Mouse (Mus musculus): ENCODE measurements around the gene Tmem218. TPM values are rescaled to one million over a fixed set of nuclear protein-coding genes. Genes with fewer than 3 reads are reported as not detected.

Tmem218 gene
- polyA plus RNA-seq, 1 experiment from 2014 or later = 10.4 TPM

DNA sequence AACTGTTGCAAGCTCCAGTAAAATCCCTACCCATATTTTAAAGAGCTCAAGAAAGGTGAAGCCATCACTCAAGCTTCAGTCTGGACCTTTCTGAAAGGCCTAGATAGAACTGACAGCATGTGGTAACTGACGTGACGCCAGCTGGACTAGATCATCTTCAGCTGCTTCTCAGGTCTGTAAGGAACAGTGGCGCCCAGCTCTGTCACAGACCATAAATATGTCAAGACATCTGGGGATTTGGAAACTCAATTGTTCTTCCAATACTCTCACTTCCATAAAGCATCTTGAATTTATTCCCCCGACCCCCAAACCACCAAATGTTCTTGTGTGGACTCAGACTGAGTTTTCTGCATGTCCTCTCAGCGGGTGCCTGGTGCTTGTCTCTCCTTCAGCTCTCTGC is 7.6 kb upstream of the Tmem218 start:
- H3K36me3 ChIP-seq = no peaks in the 10 kb centered on the region
- H3K4me1 ChIP-seq = no peaks in the 10 kb centered on the region
- 73% methylated on average over 5 of the region's 5 CpGs for WGBS
- no peaks in the 10 kb centered on the region for H3K27me3 ChIP-seq (ENCODE audit: low read depth, poor library complexity, severe bottlenecking)
- no peak overlapping the region for H3K4me3 ChIP-seq
- no peak for DNase-seq (ENCODE audit: low spot score)
- H3K27ac ChIP-seq = no peak overlapping the region
- H3K9me3 ChIP-seq (replicated peaks) = no peaks in the 10 kb centered on the region

GRCm38 (mm10) chr9:37203884-37204283 is 4.1 kb upstream of the Tmem218 start:
- DNase-seq (ENCODE audit: low spot score) = no peak
- no peak overlapping the region for H3K27ac ChIP-seq
- no peaks in the 10 kb centered on the region for H3K27me3 ChIP-seq (ENCODE audit: low read depth, poor library complexity, severe bottlenecking)
- peaks cover 4% of the 10 kb centered on the region; the same call in 1 of the 2 replicates for H3K4me1 ChIP-seq
- no peak overlapping the region for H3K4me3 ChIP-seq
- 70% methylated on average over 5 of the region's 5 CpGs for WGBS
- no peaks in the 10 kb centered on the region for H3K36me3 ChIP-seq
- no peaks in the 10 kb centered on the region for H3K9me3 ChIP-seq (replicated peaks)

DNA sequence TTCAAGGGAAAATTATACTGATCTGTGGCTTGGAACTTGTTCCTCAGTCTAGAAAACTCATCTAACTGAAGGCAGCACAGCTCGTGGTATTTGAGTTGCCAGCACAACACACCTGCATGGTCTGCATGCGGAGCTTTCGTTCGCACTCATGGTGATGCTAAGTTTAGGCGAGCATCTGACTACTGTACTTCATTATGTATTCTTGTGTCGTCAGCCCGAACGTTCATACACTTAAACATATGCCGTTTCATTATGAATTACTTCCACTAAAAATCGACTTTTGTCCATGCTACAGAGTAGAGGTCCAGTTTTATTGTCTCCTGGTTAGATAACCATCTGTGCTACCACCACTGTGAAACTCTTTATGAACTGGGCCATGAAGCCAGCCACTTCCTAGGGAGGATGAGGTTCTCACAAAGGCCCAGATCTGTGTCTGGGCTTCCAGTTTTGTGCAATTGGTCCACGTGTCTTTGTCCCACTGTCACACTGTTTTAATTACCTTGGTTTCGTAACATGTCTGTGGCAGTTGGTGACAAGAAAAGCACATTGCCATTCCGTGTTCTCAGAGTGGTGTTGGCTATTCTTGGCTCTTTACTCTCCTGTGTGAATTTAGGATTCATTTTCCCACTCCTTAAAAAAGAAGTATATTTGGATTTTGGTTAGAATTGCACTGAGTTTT is 5.2 kb downstream of the Tmem218 start:
- 91% methylated on average over 13 of the region's 13 CpGs for WGBS
- Histone ChIP-seq H3K9me3 (replicated peaks) (no peaks in the 10 kb centered on the region), H3K4me3 (no peak overlapping the region), H3K27me3 (ENCODE audit: low read depth, poor library complexity, severe bottlenecking) (no peaks in the 10 kb centered on the region), H3K4me1 (no peaks in the 10 kb centered on the region), H3K36me3 (no peaks in the 10 kb centered on the region), H3K27ac (no peak overlapping the region)
- no peak for DNase-seq (ENCODE audit: low spot score)

- no peak for DNase-seq (ENCODE audit: low spot score)
- H3K9me3 ChIP-seq (replicated peaks) = no peaks in the 10 kb centered on the region
- 89% methylated on average over 9 of the region's 9 CpGs for WGBS
Observed at GRCm38 (mm10) chr9:37214327-37215060, 6.5 kb downstream of the Tmem218 start.

DNA sequence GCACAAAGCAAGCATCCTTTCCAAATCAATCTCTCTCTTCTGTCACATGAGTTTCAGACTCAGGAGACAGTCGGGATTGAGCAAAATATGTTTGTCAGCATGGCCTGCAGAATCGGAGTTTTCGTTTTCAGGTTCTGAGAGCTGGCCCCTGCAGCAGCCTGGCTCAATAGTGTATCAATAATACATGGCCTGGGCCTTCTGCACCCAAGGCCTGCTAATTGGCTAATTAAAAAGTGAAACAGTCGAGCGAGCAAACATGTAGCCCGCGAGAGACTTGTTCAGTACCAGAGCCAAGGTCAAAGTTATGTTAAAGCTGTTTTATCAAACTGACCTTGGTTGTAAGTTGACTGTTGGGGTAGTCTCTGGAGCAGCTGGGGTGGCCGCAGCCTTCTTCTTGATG is 12.7 kb downstream of the Tmem218 start:
- Histone ChIP-seq H3K4me1 (no peaks in the 10 kb centered on the region), H3K36me3 (no peaks in the 10 kb centered on the region), H3K27ac (no peak overlapping the region), H3K27me3 (ENCODE audit: low read depth, poor library complexity, severe bottlenecking) (no peaks in the 10 kb centered on the region), H3K9me3 (replicated peaks) (no peaks in the 10 kb centered on the region), H3K4me3 (no peak overlapping the region)
- 92% methylated on average over 8 of the region's 8 CpGs for WGBS
- no peak for DNase-seq (ENCODE audit: low spot score)

More at GRCm38 (mm10) chr9:37214327-37215060, 6.5 kb downstream of the Tmem218 start:
- Histone ChIP-seq H3K4me1 (no peaks in the 10 kb centered on the region), H3K36me3 (no peaks in the 10 kb centered on the region), H3K27ac (no peak overlapping the region), H3K4me3 (no peak overlapping the region), H3K27me3 (ENCODE audit: low read depth, poor library complexity, severe bottlenecking) (no peaks in the 10 kb centered on the region)

- H3K4me1 ChIP-seq = peaks cover 7% of the 10 kb centered on the region; the same call in 1 of the 2 replicates
- peaks cover 15% of the 10 kb centered on the region for H3K27me3 ChIP-seq (ENCODE audit: low read depth, poor library complexity, severe bottlenecking)
- DNase-seq (ENCODE audit: low spot score) = no peak
- H3K9me3 ChIP-seq (replicated peaks) = no peaks in the 10 kb centered on the region
- H3K4me3 ChIP-seq = no peak overlapping the region
- H3K36me3 ChIP-seq = no peaks in the 10 kb centered on the region
- no peak overlapping the region for H3K27ac ChIP-seq
- WGBS = 95% methylated on average over 1 of the region's 1 CpGs
Observed at GRCm38 (mm10) chr9:37225581-37225980, 17.6 kb downstream of the Tmem218 start.

DNA sequence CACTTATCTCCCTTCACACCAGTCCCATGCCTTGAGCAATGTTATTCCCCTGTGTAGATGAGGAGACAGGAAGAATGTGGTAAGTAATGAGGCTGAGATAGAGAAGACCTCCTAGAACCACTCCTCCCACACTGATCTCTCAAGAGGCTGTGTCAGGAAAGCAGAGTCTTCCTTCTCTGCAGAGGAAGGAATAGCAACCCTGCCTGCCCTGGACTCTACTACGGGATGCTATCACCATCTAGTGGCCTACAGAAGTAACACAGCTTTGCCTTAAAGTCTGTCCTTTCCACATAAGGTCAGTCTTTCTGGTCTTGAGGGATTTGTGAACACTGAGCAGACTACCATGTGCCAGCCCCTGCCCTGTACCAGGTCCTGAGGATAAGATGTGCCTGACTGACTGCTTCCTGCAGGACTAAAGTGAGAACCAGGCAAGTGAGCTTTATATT is 21.9 kb downstream of the Tmem218 start:
- H3K27ac ChIP-seq = no peak overlapping the region
- 0% methylated on average over 1 of the region's 1 CpGs for WGBS
- H3K36me3 ChIP-seq = no peaks in the 10 kb centered on the region
- no peak overlapping the region for H3K4me3 ChIP-seq
- peak; percentile 61 for DNase-seq (ENCODE audit: low spot score)
- no peaks in the 10 kb centered on the region for H3K9me3 ChIP-seq (replicated peaks)
- H3K27me3 ChIP-seq (ENCODE audit: low read depth, poor library complexity, severe bottlenecking) = peaks cover 33% of the 10 kb centered on the region
- peaks cover 17% of the 10 kb centered on the region for H3K4me1 ChIP-seq

DNA sequence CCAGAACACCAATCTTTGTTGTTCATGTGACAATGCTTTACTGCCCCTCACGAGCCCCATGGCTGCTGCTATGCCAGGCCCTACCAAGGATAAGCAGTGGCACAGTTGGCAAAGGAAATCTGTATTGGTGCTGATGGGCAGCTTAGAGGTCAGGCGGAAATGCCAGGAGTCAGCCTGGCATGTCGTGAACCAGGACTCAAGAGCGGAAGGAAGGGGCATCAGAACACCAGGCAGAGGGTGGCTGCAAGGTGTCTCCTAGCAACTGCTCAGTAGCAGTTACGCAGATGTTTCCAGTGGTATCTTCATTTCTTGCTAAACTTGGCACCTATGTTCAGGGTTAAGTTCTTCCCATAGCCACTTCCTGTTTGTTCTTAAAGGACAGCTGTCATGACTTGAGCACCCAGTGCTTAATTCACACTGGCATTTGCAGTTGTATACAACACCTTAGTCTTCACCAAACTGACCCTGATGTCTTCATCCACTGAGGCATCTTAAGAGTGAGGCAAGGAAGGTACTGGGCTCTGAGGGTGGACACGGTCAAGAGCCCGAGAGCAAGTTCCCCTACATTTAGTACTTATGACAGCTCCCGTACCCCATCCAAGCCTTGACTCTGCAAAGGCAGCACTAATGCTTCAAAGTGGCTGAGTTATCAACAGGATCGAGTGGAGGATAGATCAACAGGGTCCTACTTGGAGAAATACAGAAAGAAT is 22.6 kb downstream of the Tmem218 start:
- Histone ChIP-seq H3K9me3 (replicated peaks) (no peaks in the 10 kb centered on the region), H3K36me3 (no peaks in the 10 kb centered on the region), H3K27me3 (ENCODE audit: low read depth, poor library complexity, severe bottlenecking) (peaks cover 33% of the 10 kb centered on the region), H3K4me3 (no peak overlapping the region), H3K27ac (no peak overlapping the region), H3K4me1 (peaks cover 17% of the 10 kb centered on the region)
- 91% methylated on average over 9 of the region's 9 CpGs for WGBS
- DNase-seq (ENCODE audit: low spot score) = no peak

DNA sequence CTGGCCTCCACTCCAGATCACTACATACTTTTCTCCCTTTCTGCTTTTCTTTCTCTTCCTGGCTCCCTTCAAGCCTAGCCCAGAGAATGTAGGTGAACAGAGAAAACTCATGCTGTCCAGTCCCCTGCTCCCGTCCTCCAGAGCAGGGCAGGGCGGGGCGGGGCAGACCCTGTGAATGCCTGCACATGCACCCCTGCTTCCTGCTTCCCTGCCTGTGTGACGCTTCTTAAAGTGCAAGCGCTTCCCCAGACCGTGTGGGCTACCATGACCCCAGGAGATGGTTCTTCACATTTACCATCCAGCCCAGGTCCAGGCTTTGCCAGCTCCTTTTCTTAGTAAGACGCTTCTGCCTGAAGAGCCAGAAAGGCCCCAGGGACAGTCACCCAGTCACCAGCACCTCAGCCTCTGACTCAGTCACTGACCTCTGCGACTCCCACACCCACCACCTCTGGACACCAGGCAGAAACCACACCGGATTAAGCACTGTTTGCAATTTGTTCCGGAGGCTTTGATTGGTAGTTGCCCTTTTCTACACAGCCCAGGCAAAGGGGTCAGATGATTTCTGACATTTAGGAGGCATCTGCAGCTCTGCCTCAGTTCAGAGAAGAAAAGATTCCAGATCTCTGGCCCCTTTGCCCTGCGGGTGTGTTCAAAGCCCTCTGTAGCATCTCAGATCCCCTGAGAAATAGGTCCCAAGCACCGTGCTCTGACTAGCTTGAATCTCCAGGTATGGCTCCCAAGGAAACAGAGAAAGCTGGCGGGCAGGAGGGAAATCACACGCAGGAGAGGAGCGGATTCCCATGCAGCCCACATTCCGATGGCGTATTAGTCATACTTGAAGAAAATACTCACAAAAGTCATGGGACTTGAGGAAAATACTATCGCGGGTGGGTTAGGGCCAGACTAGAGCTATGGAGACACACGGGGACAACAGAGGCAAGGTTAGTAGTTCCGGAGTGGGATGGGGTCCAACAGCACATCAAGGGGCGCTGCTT is 24.5 kb downstream of the Tmem218 start:
- no peak overlapping the region for H3K27ac ChIP-seq
- H3K4me1 ChIP-seq = peaks cover 17% of the 10 kb centered on the region
- no peaks in the 10 kb centered on the region for H3K36me3 ChIP-seq
- WGBS = 62% methylated on average over 22 of the region's 22 CpGs
- no peak for DNase-seq (ENCODE audit: low spot score)
- no peak overlapping the region for H3K4me3 ChIP-seq
- peaks cover 32% of the 10 kb centered on the region for H3K27me3 ChIP-seq (ENCODE audit: low read depth, poor library complexity, severe bottlenecking)
- H3K9me3 ChIP-seq (replicated peaks) = no peaks in the 10 kb centered on the region

GRCm38 (mm10) chr9:37235951-37236737 is 28.1 kb downstream of the Tmem218 start:
- 79% methylated on average over 4 of the region's 4 CpGs for WGBS
- Histone ChIP-seq H3K4me3 (no peak overlapping the region), H3K4me1 (peaks cover 10% of the 10 kb centered on the region), H3K27me3 (ENCODE audit: low read depth, poor library complexity, severe bottlenecking) (0 out of 2 replicates have a peak, but pooled peaks cover 13% of the 10 kb centered on the region), H3K9me3 (replicated peaks) (no peaks in the 10 kb centered on the region), H3K36me3 (no peaks in the 10 kb centered on the region), H3K27ac (no peak overlapping the region)
- no peak for DNase-seq (ENCODE audit: low spot score)

DNA sequence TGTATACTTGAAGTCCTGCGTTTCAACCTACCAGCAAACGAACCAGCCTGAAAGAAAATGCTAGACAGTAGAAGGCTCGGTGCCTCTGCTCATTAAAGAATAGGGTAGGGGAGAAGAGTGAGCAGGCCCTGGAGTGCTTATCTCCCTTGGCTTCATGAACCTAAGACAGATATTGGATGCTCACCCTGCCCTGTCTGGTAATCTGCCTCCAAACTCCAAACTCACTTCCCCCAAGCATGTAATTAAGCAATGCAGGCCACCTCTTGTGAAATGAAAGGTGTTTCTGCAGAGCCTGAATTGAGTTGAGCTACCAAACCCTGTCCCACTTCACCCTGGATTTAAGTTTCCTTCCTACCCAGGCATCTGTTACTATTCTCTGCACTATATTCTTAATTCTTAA is 34.7 kb downstream of the Tmem218 start:
- no peak for DNase-seq (ENCODE audit: low spot score)
- 88% methylated on average over 3 of the region's 3 CpGs for WGBS
- Histone ChIP-seq H3K4me3 (no peak overlapping the region), H3K27me3 (ENCODE audit: low read depth, poor library complexity, severe bottlenecking) (peaks cover 15% of the 10 kb centered on the region; the same call in 1 of the 2 replicates), H3K4me1 (peaks cover 6% of the 10 kb centered on the region; the same call in 1 of the 2 replicates), H3K27ac (no peak overlapping the region), H3K9me3 (replicated peaks) (no peaks in the 10 kb centered on the region), H3K36me3 (no peaks in the 10 kb centered on the region)

Data from limb, embryonic 10.5 days (tissue).